Mouse (Mus musculus) intestine, embryonic 15.5 days (tissue): ENCODE results near the gene Lefty1. TPM values are rescaled to one million over a fixed set of nuclear protein-coding genes. Genes with fewer than 3 reads are reported as not detected.
"Not testable (repeated sequence)": the region's sequence is repeated elsewhere in the genome, so short reads cannot be mapped to it uniquely, and the experiment has no call there.

Experiments
- ATAC-seq: fragments of 200-750 bp; cut with Nextera tagmentation; 2 replicates; pipeline ENCODE4 v1.8.0; 2017; ENCODE audit warnings: moderate TSS enrichment, moderate library complexity
- H3K27ac ChIP-seq: fragments of 300-500 bp; sonication (generic); 2 replicates; pipeline ENCODE4 v1.5.1; 2015; ENCODE audit warnings: mild to moderate bottlenecking, inconsistent platforms
- H3K27me3 ChIP-seq: fragments of 300-500 bp; sonication (generic); replicated peaks from 2 replicates; pipeline ENCODE4 v1.6.1; 2015; ENCODE audit warnings: inconsistent platforms
- H3K36me3 ChIP-seq: fragments of 300-500 bp; sonication (generic); 2 replicates; pipeline ENCODE4 v1.6.1; 2015; ENCODE audit warnings: inconsistent platforms
- H3K4me1 ChIP-seq: fragments of 300-500 bp; sonication (generic); replicated peaks from 2 replicates; pipeline ENCODE4 v1.6.1; 2015; ENCODE audit warnings: inconsistent platforms
- H3K4me2 ChIP-seq: fragments of 300-500 bp; sonication (generic); replicated peaks from 2 replicates; pipeline ENCODE4 v1.6.1; 2015; ENCODE audit warnings: mild to moderate bottlenecking, inconsistent platforms
- H3K4me3 ChIP-seq: fragments of 300-500 bp; sonication (generic); replicated peaks from 2 replicates; pipeline ENCODE4 v1.5.1; 2015; ENCODE audit warnings: inconsistent platforms
- H3K9ac ChIP-seq: fragments of 300-500 bp; sonication (generic); 2 replicates; pipeline ENCODE4 v1.6.1; 2015; ENCODE audit warnings: inconsistent platforms
- H3K9me3 ChIP-seq: fragments of 300-500 bp; sonication (generic); 2 replicates; pipeline ENCODE4 v1.6.1; 2016; ENCODE audit warnings: inconsistent platforms
- WGBS: fragments of 180-500 bp; shearing (Covaris S2); methylation state at CpG from one replicate; pipeline ENCODE4 v1.1.7; 2015; 5-methylcytosine and 5-hydroxymethylcytosine counted together
- polyA plus RNA-seq: library from polyadenylated mRNA; unstranded; fragments of >200 nt; fragmentation: Nextera tagmentation; extraction: Ambion mirVana; gene quantifications from 2 replicates; pipeline ENCODE4 v1.2.1, GENCODE M21; 2015

Gene Lefty1
- 2.2 and 2.4 TPM in 2 replicates for polyA plus RNA-seq

DNA sequence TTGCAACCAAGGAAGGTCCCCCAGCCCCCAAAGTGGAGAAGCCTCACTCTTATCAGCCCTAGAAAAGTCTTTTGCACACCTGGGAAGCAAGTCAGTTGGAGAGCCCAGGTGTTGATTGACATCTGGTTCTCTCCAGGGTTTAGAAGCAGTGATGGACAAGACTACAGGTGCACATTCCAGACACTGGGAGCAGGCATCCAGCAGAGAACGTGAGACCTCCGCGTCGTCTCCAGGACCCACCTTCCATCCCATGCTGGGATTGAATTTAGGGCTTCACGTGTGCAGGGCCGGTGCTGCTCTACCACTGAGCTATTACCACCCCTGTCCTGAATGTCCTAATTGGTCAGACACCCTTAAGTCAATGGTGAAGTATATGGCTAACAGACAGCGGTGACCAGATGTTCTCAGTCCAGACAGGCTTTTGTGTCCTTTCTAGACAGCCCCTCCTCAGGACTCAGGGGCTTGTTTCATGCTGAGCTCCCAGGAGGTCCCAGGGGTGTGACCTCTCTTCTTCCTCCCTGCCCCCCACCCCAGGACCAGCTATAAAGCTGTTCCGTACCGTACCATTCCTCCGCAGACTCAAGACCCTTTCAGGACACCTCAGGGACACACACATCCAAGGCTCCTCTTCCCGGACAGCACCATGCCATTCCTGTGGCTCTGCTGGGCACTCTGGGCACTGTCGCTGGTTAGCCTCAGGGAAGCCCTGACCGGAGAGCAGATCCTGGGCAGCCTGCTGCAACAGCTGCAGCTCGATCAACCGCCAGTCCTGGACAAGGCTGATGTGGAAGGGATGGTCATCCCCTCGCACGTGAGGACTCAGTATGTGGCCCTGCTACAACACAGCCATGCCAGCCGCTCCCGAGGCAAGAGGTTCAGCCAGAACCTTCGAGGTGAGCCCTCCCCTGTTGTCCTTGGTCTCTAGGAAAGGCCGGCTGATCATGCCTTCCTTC, at the start of gene Lefty1:
Gene Lefty1 (plus strand): TSS at position 556 of the 953 bp plus-strand sequence.
- Histone ChIP-seq H3K27me3 (peaks cover 25% of the 10 kb centered on the region), H3K9me3 (no peaks in the 10 kb centered on the region), H3K4me3 (no peak within 1 kb of the TSS), H3K36me3 (no peaks in the 10 kb centered on the region), H3K4me1 (no peaks in the 10 kb centered on the region), H3K9ac (no peak within 1 kb of the TSS), H3K4me2 (no peak within 1 kb of the TSS), H3K27ac (no peak within 1 kb of the TSS)
- ATAC-seq = no peak
- 29% methylated on average over 21 of the region's 21 CpGs for WGBS

DNA sequence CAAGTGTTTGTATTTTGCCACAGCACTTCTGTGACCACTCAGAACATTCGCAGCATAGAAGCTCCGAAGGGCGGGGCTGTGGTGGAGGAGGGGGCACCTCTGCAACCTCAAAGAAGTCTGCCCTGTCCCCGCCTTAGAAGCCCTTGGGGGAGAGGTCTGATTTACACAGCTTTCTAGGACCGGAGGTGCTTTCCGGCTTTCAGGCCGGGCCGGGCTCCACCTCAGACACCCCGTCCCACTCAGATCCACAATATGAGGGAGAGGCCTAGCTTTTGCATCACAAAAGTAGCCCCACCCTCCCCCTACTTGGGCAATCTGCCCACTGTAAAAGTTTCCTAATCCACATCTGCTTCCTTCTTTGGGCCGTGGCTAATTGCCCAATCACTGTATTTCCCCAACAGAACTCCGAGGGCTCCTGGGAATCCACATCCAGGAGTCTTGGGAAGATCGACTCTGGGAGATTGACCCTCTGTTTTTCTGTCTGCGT, 46.2 kb upstream of the Lefty1 start:
- 5% methylated on average over 13 of the region's 13 CpGs for WGBS
- H3K9ac ChIP-seq = peak overlapping the region; percentile 6; the same call in 1 of the 2 replicates
- peak overlapping the region; percentile 36 for H3K4me2 ChIP-seq
- peaks cover 5% of the 10 kb centered on the region for H3K27me3 ChIP-seq
- no peak overlapping the region for H3K4me3 ChIP-seq
- ATAC-seq = peak; percentile 77
- H3K36me3 ChIP-seq = no peaks in the 10 kb centered on the region
- 0 out of 2 replicates have a peak overlapping the region, but pooled peaks have one; percentile 0 for H3K27ac ChIP-seq
- no peaks in the 10 kb centered on the region for H3K9me3 ChIP-seq
- peaks cover 9% of the 10 kb centered on the region for H3K4me1 ChIP-seq

DNA sequence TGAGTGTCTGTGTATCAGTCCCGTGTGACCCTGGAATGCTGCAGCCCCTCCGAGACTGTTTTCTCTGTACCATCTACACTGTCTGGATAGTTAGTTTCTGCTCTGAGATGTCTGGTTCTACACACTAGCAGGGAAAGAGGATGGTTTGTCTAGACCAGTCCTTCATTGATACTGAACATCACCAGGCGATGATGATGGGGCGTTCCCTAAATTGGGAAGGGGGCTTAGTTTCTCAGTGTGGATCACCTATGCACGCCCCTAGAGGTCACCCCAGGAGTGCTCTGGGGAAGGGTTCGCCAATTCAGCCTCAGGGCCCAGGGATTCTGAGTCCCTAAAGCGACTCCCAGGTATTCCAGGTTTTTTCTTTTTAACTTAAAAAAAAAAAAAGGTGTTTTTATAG, 45.6 kb upstream of the Lefty1 start:
- no peak for ATAC-seq
- Histone ChIP-seq H3K9me3 (no peaks in the 10 kb centered on the region), H3K27ac (0 out of 2 replicates have a peak overlapping the region, but pooled peaks have one; percentile 0), H3K4me2 (peak overlapping the region; percentile 36), H3K4me3 (no peak overlapping the region), H3K9ac (peak overlapping the region; percentile 6; the same call in 1 of the 2 replicates), H3K27me3 (peaks cover 10% of the 10 kb centered on the region), H3K4me1 (peaks cover 9% of the 10 kb centered on the region), H3K36me3 (no peaks in the 10 kb centered on the region)
- 51% methylated on average over 7 of the region's 7 CpGs for WGBS

DNA sequence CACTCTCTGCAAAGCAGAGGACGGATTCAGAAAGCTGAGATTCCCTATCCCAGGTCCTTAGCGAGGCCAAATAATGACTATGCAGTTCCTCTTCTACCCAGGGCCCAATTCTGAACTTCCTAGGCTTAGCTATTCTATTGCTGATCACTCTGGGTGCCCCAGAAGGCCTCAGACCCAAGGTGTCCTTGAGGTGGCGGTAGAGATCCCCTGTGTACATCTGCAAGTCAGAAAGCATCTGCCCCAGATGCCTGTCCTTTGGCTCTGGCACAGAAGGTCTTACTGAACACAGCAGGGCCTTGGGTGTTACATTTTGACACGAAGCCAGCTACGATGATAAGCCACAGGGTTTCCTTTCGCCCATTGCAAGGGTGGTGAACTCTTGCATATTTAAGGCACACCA, 45.0 kb upstream of the Lefty1 start:
- Histone ChIP-seq H3K9me3 (no peaks in the 10 kb centered on the region), H3K36me3 (no peaks in the 10 kb centered on the region), H3K4me2 (no peak overlapping the region), H3K4me1 (peaks cover 9% of the 10 kb centered on the region), H3K27ac (no peak overlapping the region), H3K9ac (no peak overlapping the region), H3K27me3 (peaks cover 17% of the 10 kb centered on the region), H3K4me3 (no peak overlapping the region)
- no peak for ATAC-seq
- 57% methylated on average over 6 of the region's 6 CpGs for WGBS

DNA sequence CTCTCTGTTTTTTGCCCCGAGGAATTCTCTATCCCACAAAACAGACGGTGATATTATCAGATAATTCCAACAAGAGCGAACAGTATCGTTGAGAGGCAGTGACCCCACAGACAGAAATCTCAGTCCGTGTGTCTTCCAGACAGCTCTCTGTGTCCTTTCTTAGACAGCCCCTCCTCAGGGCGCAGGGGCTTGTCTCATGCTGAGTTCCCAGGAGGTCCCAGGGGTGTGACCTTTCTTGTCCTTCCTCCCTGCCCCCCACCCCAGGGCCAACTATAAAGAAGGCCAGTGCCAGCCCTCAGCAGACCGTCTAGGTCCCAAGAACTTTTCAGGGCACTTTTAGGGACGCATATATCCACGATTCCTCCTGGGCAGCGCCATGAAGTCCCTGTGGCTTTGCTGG, 42.0 kb upstream of the Lefty1 start, which contains the start of gene Lefty2:
Gene Lefty2 (plus strand): TSS at position 301 of the 400 bp plus-strand sequence.
- Histone ChIP-seq H3K36me3 (no peaks in the 10 kb centered on the region), H3K4me3 (no peak within 1 kb of the TSS), H3K4me1 (peaks cover 9% of the 10 kb centered on the region), H3K27ac (no peak within 1 kb of the TSS), H3K9ac (no peak within 1 kb of the TSS), H3K27me3 (peaks cover 23% of the 10 kb centered on the region), H3K9me3 (no peaks in the 10 kb centered on the region), H3K4me2 (no peak within 1 kb of the TSS)
- WGBS = 65% methylated on average over 10 of the region's 10 CpGs
- ATAC-seq = no peak

DNA sequence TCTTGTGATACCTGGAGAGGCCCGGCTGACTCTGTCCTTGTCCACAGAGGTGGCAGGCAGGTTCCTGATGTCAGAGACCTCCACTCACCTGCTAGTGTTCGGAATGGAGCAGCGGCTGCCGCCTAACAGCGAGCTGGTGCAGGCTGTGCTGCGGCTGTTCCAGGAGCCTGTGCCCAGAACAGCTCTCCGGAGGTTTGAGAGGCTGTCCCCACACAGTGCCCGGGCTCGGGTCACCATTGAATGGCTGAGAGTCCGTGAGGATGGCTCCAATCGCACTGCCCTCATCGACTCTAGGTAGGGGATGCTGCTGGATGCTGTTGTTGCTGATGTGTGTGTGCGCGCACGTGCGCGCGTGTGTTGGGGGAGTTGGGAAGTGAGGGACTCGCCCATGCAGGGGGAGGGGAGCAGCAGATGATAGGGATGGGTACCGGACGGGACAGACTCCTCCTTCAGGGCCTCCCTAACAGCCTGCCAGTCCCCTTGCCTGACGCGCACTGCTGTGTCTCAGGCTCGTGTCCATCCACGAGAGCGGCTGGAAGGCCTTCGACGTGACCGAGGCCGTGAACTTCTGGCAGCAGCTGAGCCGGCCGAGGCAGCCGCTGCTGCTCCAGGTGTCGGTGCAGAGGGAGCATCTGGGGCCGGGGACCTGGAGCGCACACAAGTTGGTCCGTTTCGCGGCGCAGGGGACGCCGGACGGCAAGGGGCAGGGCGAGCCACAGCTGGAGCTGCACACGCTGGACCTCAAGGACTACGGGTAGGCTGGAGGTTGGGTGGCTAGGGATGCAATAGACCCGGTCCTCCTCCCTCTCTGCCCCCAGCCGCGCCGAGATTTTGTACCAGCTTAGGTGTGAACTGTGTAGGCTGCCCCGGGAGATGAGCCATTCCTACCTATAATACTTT, 40.5 kb upstream of the Lefty1 start:
- H3K4me3 ChIP-seq = peak overlapping the region; percentile 14; the same call in 1 of the 2 replicates
- not testable (repeated sequence) for H3K27ac ChIP-seq, H3K36me3 ChIP-seq, H3K4me1 ChIP-seq, H3K9ac ChIP-seq, H3K9me3 ChIP-seq
- ATAC-seq = peak; percentile 40
- WGBS = 8% methylated on average over 50 of the region's 51 CpGs
- peak overlapping the region; percentile 47 for H3K4me2 ChIP-seq
- H3K27me3 ChIP-seq = peaks cover 23% of the 10 kb centered on the region

DNA sequence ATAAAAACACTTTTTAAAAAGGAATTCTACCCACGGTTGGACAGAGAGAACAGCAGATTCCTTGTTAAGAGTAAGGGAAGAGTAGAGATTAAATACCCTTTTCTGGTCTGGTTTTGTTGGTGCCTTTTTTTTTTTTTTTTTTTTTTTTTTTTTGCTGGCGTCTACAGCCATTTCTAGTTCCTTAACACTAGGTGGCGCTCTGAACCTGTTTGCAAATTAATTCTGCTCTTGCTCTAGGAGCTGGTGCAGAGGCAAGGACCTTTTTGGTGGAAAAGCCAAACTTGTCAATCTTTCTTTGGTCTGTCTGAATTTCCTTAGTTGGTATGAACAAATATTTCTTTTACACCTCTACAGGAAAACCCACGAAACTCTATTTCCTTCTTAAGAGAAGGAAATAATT, 33.7 kb upstream of the Lefty1 start:
- Histone ChIP-seq H3K27me3 (no peaks in the 10 kb centered on the region), H3K27ac (no peak overlapping the region), H3K4me1 (peaks cover 10% of the 10 kb centered on the region; the same call in 1 of the 2 replicates), H3K36me3 (peaks cover 3% of the 10 kb centered on the region; the same call in 1 of the 2 replicates), H3K4me2 (no peak overlapping the region), H3K9ac (no peak overlapping the region), H3K9me3 (no peaks in the 10 kb centered on the region), H3K4me3 (no peak overlapping the region)
- no peak for ATAC-seq
- 2% methylated on average over 4 of the region's 4 CpGs for WGBS

DNA sequence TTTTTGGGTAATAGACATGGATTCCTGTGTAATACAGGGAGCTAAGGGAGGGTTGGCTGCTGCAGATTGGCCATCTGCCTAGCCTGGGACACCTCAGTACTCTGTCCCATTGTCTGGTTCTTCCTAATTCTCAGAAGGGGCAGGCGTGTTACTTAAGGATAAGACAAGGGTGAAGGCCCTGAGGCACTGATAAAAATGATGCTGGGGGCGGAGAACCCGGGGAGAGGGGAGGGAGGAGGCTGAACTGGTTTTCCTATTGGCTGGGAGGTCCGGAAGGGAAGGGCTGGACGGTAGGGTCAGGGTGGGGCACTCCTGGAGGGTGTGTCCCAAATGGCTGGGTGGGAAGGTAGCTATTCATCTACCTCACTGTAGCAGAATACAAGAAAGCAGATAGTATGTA, 31.9 kb upstream of the Lefty1 start:
- 30% methylated on average over 5 of the region's 5 CpGs for WGBS
- Histone ChIP-seq H3K9ac (no peak overlapping the region), H3K4me1 (peaks cover 10% of the 10 kb centered on the region; the same call in 1 of the 2 replicates), H3K9me3 (no peaks in the 10 kb centered on the region), H3K4me2 (no peak overlapping the region), H3K27ac (no peak overlapping the region), H3K36me3 (peaks cover 17% of the 10 kb centered on the region; the same call in 1 of the 2 replicates), H3K4me3 (no peak overlapping the region), H3K27me3 (no peaks in the 10 kb centered on the region)
- peak; percentile 51 for ATAC-seq

DNA sequence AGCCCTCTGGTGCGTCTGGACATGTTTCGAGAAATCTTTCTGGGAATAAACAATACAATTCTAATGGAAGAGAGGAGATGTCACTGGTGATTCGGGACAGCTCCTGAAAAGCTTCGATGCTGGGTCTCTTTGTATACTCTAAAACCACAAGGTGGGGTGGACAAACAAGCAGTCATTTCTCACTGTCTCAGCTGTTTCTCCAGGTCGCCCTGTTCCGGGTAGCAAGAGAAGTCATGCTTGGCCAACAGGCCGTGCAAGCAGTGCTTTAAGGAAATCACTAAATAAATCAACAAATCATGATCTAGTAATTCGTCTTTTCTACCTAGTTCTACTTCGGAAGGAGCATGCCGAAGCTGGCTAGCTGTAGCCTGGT, 31.2 kb upstream of the Lefty1 start:
- H3K9me3 ChIP-seq = no peaks in the 10 kb centered on the region
- H3K27me3 ChIP-seq = no peaks in the 10 kb centered on the region
- H3K27ac ChIP-seq = peak overlapping the region; percentile 79
- H3K4me3 ChIP-seq = peak overlapping the region; percentile 86
- 28% methylated on average over 10 of the region's 10 CpGs for WGBS
- peak; percentile 27 for ATAC-seq
- H3K36me3 ChIP-seq = peaks cover 17% of the 10 kb centered on the region; the same call in 1 of the 2 replicates
- H3K4me2 ChIP-seq = peak overlapping the region; percentile 82
- peaks cover 10% of the 10 kb centered on the region; the same call in 1 of the 2 replicates for H3K4me1 ChIP-seq
- H3K9ac ChIP-seq = peak overlapping the region; percentile 50

DNA sequence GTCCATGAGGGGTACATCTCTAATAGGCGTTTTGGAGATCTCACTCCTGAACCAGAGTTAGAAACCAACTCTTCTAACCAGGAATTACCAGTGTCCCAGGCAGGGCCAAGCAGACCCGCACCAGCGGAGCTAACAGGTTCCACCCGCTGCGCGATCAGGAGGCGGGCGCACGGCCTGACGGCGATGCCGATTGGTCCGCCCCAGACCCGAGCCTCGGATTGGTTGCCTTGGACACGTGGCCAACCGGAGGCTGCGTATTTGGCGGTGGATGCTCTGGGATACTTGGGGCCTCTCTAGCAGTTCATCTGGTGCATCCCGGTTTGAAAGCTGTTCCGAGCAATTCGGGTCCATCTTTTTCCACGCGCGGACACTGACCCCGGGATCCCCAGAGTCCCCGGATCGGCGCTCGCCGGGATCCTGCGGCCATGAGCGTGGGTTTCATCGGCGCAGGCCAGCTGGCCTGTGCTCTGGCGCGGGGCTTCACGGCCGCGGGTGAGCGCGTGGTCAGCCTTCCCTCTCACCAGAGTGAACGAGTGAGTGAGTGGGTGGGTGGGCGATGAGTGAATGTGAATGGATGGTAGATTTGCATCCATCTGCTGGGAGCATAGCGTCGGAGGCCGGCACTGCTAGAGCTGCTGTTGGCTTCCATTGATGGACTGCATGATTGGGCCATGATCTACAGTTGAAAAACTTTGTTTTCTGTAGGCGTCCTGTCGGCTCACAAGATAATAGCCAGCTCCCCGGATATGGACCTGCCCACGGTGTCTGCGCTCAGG, 30.6 kb upstream of the Lefty1 start, which contains the start of gene Pycr2:
Gene Pycr2 (plus strand): TSS at position 255 of the 776 bp plus-strand sequence.
- ATAC-seq = peak; percentile 99
- Histone ChIP-seq H3K4me1 (peaks cover 14% of the 10 kb centered on the region; the same call in 1 of the 2 replicates), H3K9me3 (no peaks in the 10 kb centered on the region), H3K27me3 (no peaks in the 10 kb centered on the region), H3K4me3 (peak within 1 kb of the TSS; percentile 86), H3K9ac (peak within 1 kb of the TSS; percentile 92), H3K27ac (peak within 1 kb of the TSS; percentile 86), H3K4me2 (peak within 1 kb of the TSS; percentile 82), H3K36me3 (peaks cover 17% of the 10 kb centered on the region; the same call in 1 of the 2 replicates)
- WGBS = under 1% methylated on average over 52 of the region's 52 CpGs

DNA sequence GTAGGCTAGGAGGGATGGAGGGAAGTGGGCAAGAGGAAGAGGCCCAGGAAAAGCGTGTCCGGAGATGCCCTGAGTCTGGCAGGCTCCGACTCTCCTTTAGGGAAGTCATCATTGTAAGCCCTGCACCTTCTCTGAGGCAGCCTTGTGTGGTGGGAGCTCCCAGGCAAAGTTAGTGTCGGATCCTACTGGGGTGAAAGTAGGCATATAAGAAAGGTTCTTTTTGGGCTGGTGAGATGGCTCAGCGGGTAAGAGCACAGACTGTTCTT, 30.1 kb upstream of the Lefty1 start:
- H3K4me2 ChIP-seq = peak overlapping the region; percentile 82
- peak overlapping the region; percentile 86 for H3K4me3 ChIP-seq
- H3K4me1 ChIP-seq = peaks cover 14% of the 10 kb centered on the region; the same call in 1 of the 2 replicates

More for the DNA sequence above, 30.1 kb upstream of the Lefty1 start:
- peak overlapping the region; percentile 92 for H3K9ac ChIP-seq
- H3K27me3 ChIP-seq = no peaks in the 10 kb centered on the region
- ATAC-seq = no peak
- peak overlapping the region; percentile 86 for H3K27ac ChIP-seq
- under 1% methylated on average over 5 of the region's 5 CpGs for WGBS
- H3K9me3 ChIP-seq = no peaks in the 10 kb centered on the region
- H3K36me3 ChIP-seq = peaks cover 17% of the 10 kb centered on the region; the same call in 1 of the 2 replicates
